Mouse (Mus musculus) urinary bladder, adult 18-20 months (tissue): ENCODE results near the gene Stk11.

ENCODE experiments used
- DNase-seq, 2 experiments: peaks; one replicate each; pipeline ENCODE4 v3.0.0; 2022; ENCODE audit warnings: low spot score in 2 of 2, mixed read lengths in 2 of 2

The Stk11 gene

DNA sequence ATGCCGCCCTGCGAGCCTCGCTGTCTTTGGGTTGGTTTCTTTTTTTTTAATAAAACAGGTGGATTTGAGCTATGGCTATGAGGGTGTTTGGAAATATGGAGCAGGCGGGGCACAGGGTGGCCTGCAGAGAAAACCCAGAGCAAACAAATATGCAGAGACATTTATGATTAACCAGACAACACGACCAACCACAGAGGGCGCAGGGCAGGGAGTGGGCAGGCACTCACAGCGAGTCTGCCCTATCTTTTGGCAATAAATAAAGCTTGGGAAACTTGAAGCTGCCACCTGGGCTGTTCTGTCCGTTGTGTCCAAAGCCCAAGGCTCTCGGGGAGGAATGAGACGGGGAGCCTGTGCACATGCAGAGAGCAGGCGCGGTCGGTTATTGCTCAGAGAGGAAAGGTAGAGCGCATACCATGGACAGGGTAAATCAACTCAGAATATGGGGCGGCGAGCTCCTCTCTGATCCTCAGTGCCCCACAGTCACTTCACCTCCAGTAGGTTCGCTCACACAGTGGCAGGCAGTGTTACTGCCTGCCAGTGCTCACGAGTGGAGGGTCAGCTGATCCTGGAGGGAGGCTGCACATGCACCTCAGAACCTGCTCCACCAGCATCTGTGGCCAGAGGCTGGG is 14.9 kb downstream of the Stk11 start:
- no peak for DNase-seq

- DNase-seq, result no peak
These were observed 15.8 kb downstream of the Stk11 start for GRCm38 (mm10) chr10:80131316-80131951.

- no peak for DNase-seq
These were observed 16.3 kb downstream of the Stk11 start for GRCm38 (mm10) chr10:80131952-80132350.

DNA sequence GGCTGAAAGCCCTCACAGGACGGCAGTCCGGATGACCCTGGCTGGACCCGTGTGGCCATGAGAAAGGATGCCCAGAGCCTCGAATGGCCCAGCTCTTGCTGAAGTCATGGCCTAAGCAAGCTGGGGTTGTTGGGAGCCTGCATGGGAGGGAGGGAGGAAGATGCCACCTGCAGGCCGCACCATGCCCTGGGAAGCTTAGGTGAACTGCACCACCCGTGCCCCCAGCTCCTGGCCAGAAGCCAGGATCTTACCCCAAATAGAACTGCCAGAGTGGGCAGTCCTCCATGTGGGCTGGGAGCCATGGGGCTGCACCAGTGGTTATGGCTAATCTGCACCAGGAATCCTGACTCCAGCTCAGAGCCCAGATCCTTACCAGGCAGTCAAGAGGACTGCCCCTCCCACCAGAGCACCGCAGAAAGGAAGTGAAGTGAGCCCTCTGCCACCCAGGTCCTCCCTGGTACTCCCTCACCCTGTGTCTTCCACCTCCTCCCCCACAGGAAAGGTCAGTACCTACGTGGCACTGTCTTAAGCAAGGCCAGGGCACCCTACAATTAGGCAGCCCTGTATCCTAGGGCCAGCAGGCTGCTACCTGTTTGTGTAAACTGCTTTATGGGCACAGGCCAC is 17.7 kb downstream of the Stk11 start:
- DNase-seq, result no peak

DNA sequence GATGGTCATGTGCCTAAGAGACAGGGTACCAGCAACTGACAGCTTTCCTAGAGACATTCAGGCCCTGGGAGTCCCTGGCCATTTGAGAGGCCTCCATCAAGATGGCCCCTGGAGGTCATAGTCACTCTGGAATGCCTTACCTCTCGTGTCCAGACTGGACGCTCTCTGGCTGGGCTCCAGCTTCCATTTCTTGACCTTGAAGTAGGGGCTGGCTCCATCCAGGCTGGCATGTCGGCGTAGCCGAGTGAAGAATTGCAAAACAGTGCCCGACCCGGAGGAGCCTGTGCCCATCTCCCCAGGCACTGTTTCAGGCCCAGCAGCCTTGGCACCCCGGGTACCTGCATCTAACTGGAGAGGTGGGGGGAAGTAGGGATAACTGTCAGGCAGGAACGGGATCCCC is 18.8 kb downstream of the Stk11 start:
- DNase-seq, result no peak

GRCm38 (mm10) chr10:80135161-80135560 is 19.6 kb downstream of the Stk11 start:
- DNase-seq, result no peak

GRCm38 (mm10) chr10:80135641-80136040 is 20.0 kb downstream of the Stk11 start:
- DNase-seq, result no peak

GRCm38 (mm10) chr10:80136179-80136951 is 20.8 kb downstream of the Stk11 start:
- DNase-seq, result no peak

DNA sequence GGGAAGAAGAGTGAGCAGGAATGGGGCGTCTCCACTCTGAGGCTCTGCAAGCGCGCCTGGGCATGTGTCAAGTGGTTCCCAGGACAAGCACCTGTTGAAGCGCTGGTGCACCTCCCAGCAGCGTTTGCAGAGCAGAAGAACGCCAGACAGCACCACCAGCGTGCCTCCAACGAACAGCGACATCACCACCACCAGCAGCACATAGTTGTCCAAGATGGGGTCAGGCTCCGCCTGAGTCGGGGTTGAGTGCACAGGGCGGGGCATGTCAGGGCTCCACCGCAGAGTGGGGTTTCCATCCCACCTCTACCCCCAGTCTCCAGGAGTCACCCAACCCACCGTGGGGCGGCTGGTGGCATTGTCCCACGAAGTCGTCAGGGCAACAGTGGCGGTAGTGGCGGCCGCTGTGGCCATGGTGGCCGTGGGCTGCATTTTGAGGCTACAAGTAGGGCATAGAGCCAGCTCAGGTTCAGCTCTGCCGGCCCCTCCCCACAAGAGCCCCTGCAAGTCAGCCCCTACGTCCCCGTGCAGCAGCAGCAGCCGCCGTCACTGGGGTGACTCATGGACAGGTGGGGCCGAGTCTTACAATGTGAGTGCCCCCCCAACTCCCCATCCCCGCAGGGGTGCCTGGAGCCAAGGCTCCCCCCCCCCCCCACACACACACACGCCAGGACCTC is 21.5 kb downstream of the Stk11 start:
- DNase-seq, result peak in 1 of 2 experiments; percentile 43

DNA sequence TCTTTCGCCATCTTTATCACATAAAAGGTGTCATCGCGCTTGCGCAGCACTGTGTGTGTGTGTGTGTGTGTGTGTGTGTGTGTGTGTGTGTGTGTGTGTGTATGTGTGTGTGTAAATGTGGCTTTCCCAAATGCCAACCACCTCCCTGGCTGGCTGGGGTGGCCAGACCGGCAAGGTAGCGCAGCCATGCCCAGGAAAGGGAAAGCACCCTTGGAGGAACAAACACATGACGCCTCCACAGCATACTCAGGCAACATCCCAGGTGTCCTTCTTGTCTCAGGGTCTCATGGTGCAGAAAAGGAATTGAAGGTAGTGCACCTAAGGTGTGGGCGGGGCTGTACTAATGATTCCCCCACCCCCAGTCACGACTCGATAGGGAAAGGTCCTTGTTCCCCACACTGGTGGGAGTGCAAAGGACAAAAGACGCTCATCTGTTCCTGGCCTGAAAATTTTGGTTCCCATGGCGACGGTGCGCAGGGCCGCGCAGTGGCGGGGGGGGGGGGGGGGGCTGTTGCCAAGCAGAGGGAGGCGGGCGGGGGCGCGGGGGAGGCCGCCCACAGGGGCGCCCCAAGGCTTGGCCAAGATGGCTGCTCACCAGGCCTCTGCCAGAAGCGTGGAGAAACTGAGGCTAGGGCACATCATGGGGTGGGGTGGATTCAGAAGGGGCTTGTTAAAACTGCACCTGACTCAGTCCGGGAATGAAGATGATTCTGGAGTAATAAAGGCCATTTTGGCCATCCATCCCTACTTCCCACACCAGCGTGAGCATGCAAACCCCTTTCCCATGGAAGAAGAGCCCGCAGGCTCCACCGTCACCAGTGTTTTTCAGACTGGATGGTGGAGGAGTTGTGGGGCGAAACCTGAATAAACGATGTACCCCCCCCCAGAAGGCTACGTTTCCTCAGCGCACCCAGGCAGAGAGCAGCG is 22.3 kb downstream of the Stk11 start:
- DNase-seq, result peak in 1 of 2 experiments; percentile 33

GRCm38 (mm10) chr10:80138553-80139438 is 23.2 kb downstream of the Stk11 start, which contains the start of gene Atp5d:
TSS of gene Atp5d (plus strand) at chr10:80138632.
- DNase-seq, result peak in 1 of 2 experiments; percentile 59

- no peak for DNase-seq
These were observed 23.8 kb downstream of the Stk11 start for GRCm38 (mm10) chr10:80139439-80139775.

DNA sequence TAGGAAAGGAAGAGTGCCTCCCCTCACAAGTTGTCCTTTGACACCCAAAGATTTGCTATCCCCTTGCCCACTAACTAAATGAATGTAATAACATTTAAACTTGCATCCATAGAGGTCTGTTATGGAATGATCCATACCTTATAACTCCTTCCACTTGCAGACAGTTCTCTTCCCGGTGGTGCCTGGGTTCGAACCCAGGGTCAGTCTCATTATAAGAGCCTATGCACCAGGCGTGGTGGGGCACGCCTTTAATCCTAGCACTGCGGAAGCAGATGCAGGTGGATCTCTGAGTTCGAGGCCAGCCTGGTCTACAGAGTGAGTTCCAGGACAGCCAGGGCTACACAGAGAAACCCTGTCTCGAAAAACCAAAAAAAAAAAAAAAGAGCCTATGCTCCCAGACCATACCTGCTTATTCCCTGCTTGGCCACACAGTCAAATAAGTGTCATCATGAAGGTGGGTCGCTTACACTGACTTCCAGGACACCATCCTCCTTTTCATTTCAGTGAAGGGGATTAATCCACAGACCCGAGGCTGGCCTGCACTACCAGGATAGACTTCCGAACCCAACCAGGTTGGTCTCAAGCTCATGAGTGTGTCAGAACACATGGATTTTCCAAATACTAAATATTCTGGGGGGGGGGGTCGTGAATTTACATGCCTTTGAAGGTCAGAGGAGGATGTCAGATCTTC is 24.5 kb downstream of the Stk11 start:
- no peak for DNase-seq

DNA sequence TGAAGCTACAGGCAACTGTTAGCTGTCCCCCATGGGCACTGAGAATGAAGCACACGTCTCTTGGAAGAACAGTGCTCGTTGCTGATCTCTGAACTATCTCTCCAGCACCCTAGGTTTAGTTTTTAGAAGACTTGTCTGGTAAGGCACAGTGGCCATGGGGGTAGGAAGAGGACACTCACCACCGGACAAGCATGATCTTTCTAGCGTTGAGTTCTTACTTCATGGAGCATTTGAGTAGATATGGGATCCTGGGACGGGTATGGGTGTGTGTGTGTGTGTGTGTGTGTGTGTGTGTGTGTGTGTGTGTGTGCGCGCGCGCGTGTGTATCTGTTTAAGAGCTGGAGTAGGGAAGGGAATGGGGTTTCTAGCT is 25.0 kb downstream of the Stk11 start, which contains the start of gene Cbarp:
Gene Cbarp (minus strand): TSS at position 170 of the 370 bp plus-strand sequence.
- no peak for DNase-seq

DNA sequence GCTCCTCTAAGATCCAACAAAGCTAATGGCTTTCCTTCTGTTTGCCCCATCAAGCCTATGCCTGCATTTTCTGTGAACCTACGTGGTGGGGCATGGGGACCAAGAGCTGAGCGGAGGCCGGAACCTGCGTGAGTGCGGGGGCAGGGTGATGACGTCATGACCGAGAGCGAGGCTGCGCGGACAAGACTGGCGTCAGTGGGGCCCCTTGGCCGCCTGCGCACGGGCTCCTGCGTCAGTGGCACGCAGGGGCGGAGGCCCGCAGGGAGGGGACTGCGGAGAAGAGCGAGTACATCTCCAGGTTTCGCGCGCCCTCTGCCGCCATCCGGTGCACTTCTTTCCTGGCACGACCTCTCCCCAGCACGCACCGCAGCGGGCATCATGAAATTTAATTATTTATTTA is 25.6 kb downstream of the Stk11 start:
- peak; percentile 89 to 95 for DNase-seq

- peak; percentile 83 to 93 for DNase-seq
These were observed 26.4 kb downstream of the Stk11 start for GRCm38 (mm10) chr10:80141786-80142529.

DNA sequence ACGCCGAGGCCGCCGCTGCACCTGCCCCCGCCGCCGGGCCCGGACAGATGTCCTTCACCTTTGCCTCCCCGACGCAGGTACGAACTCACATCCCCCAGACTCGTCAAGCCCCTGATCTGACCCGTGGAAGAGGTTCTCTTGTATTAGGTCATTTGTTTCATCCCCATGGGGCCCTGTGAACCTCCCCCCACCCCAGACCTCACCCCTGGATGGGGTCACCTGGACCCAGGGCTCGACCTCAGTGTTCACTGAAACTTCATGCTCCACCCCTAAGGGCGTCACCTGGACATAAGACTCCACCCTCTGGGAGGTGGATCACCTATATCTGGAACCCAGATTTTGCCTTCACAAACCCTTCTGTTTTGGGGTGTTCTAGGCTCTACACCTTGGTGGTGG is 26.9 kb downstream of the Stk11 start:
- DNase-seq, result no peak

DNA sequence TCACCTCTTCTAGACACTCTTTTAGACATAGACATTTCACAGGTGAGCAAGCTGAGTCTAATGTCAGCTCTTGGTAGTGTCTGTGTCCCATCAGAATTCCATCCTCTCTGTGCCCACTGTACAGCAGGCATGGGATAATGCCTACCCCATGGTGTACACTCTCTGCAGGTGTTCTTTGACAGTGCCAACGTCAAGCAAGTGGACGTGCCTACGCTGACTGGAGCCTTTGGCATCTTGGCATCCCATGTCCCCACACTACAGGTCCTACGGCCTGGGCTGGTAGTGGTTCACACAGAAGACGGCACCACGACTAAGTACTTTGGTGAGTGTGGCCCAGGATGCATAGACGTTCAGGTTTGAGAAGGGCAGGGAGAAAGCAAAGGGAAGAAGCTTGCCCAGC is 28.1 kb downstream of the Stk11 start:
- no peak for DNase-seq
